Mouse (Mus musculus) heart, embryonic 11.5 days (tissue): ENCODE data around the gene Sh3gl1. TPM values are rescaled to one million over a fixed set of nuclear protein-coding genes. Genes with fewer than 3 reads are reported as not detected.

Source experiments
- ATAC-seq: fragments of 200-750 bp; cut with Nextera tagmentation; replicated peaks from 2 replicates; pipeline ENCODE4 v1.8.0; 2017; ENCODE audit warnings: moderate library complexity; ENCODE audit not compliant: insufficient number of reproducible peaks, low FRiP score, low TSS enrichment
- H3K27ac ChIP-seq: fragments of 300-500 bp; sonication (generic); 2 replicates; pipeline ENCODE4 v1.5.1; 2014; ENCODE audit warnings: mild to moderate bottlenecking, low read depth, low read length
- H3K27me3 ChIP-seq: fragments of 300-500 bp; sonication (generic); 2 replicates; pipeline ENCODE4 v1.6.1; 2014; ENCODE audit warnings: mild to moderate bottlenecking, low read length, mixed read lengths; ENCODE audit not compliant: control insufficient read depth, insufficient read depth
- H3K36me3 ChIP-seq: fragments of 300-500 bp; sonication (generic); 2 replicates; pipeline ENCODE4 v1.6.1; 2014; ENCODE audit warnings: mild to moderate bottlenecking, low read length, moderate library complexity, mixed read lengths; ENCODE audit not compliant: control insufficient read depth, insufficient read depth
- H3K4me1 ChIP-seq: fragments of 300-500 bp; sonication (generic); 2 replicates; pipeline ENCODE4 v1.6.1; 2014; ENCODE audit warnings: low read length; ENCODE audit not compliant: control insufficient read depth, insufficient read depth
- H3K4me2 ChIP-seq: fragments of 300-500 bp; sonication (generic); 2 replicates; pipeline ENCODE4 v1.6.1; 2014; ENCODE audit warnings: mild to moderate bottlenecking, moderate library complexity
- H3K4me3 ChIP-seq: fragments of 300-500 bp; sonication (generic); 2 replicates; pipeline ENCODE4 v1.5.1; 2014; ENCODE audit warnings: low read depth, low read length
- H3K9ac ChIP-seq: fragments of 300-500 bp; sonication (generic); 2 replicates; pipeline ENCODE4 v1.6.1; 2014; ENCODE audit warnings: mild to moderate bottlenecking, low read depth, low read length, moderate library complexity
- H3K9me3 ChIP-seq: fragments of 300-500 bp; sonication (generic); replicated peaks from 2 replicates; pipeline ENCODE4 v1.6.1; 2016; ENCODE audit warnings: low read length; ENCODE audit not compliant: control insufficient read depth
- WGBS: fragments of 180-500 bp; shearing (Covaris S2); extraction: QIAGEN DNeasy Blood & Tissue Kit; methylation state at CpG from one replicate; pipeline ENCODE4 v1.1.7; 2014; ENCODE audit not compliant: insufficient replicate concordance; 5-methylcytosine and 5-hydroxymethylcytosine counted together
- polyA plus RNA-seq: library from polyadenylated mRNA; unstranded; fragments of >200 nt; fragmentation: Nextera tagmentation; extraction: Ambion mirVana; gene quantifications from 2 replicates; pipeline ENCODE4 v1.2.1, GENCODE M21; 2014

Gene Sh3gl1
- polyA plus RNA-seq, 1 experiment from 2014 or later, result 90.6 TPM

- Histone ChIP-seq H3K4me2 (no peak overlapping the region; the same call in 1 of the 2 replicates), H3K27me3 (peaks cover 7% of the 10 kb centered on the region; the same call in 1 of the 2 replicates), H3K4me1 (no peaks in the 10 kb centered on the region; the same call in 1 of the 2 replicates), H3K9ac (no peak overlapping the region), H3K9me3 (no peaks in the 10 kb centered on the region), H3K27ac (no peak overlapping the region), H3K4me3 (no peak overlapping the region), H3K36me3 (no peaks in the 10 kb centered on the region)
- WGBS, result 21% methylated on average over 13 of the region's 13 CpGs
- no peak for ATAC-seq
Observed at GRCm38 (mm10) chr17:55976255-55976862, 60.1 kb downstream of the Sh3gl1 start.

DNA sequence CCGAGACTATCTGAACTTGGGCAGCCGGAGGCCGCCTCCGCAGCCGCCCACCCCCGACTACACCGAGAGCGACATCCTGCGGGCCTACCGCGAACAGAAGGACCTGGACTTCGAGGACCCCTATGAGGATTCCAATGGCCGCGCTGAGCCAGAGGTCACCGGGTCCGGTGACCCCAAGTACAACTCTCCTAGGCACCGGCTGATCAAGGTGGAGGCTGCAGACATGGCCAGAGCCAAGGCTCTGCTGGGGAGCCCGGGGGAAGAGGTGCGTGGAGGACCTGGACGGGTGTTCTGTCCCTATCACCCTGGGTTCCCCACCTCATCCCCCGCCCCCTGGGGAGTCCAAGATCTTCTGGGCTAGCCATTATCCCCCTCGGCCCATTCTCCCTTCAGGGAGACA lies 65.0 kb downstream of the Sh3gl1 start:
- Histone ChIP-seq H3K36me3 (no peaks in the 10 kb centered on the region; the same call in 1 of the 2 replicates), H3K27me3 (peaks cover 11% of the 10 kb centered on the region; the same call in 1 of the 2 replicates), H3K27ac (no peak overlapping the region), H3K9ac (no peak overlapping the region), H3K9me3 (no peaks in the 10 kb centered on the region), H3K4me1 (peaks cover 27% of the 10 kb centered on the region), H3K4me2 (peak overlapping the region; percentile 82), H3K4me3 (peak overlapping the region; percentile 49)
- no peak for ATAC-seq
- WGBS, result 31% methylated on average over 22 of the region's 22 CpGs

DNA sequence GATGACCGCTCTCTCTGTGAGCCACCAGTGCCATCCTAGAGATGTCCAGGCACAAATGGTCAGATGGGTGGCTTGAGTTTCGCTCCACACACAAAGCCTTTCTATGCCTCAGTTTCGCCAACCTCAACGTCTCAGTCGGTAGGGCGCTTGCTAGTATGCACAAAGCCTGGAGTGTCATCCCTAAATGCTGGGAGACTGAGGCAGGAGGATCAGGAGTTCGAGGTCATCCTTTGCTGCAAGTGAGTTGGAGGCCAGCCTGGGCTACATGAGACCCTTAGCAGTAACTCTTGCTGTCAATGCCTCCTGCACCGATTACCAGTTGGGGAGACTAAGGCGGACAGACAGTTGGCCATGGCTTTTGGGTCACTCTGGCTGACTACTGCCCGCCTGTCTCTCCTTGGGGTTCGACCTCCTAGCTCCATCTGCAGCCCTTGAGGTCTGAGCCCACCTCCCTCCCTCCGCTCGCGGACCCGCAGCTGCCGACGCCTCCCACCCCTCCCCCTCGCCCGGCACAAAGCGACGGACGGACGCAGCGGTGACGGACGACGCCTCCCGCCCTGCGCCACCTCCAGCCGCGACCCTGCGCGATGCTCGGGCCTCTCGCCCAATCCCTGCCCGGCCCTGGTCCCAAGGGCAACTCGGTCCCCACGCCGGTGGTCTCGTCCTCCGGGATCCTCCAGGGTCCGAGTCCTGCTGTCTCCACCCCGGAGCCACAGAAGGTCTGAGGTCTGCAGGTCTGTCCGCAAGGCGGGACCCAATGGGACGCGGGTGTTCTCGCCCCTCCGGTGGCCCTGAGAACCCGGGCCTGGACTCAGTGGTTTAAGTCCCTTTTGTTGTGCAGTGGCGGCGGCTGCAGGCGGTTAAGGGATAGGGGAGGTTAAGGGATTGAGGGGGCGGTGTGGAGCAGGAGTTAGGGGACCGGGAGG lies 66.2 kb downstream of the Sh3gl1 start, which contains the start of gene Shd:
Gene Shd (plus strand): TSS at position 502 of the 926 bp plus-strand sequence.
- peaks cover 11% of the 10 kb centered on the region; the same call in 1 of the 2 replicates for H3K27me3 ChIP-seq
- H3K27ac ChIP-seq, result no peak within 1 kb of the TSS
- H3K36me3 ChIP-seq, result no peaks in the 10 kb centered on the region; the same call in 1 of the 2 replicates
- peak within 1 kb of the TSS; percentile 49 for H3K4me3 ChIP-seq
- WGBS, result 9% methylated on average over 55 of the region's 55 CpGs
- peaks cover 27% of the 10 kb centered on the region for H3K4me1 ChIP-seq
- H3K4me2 ChIP-seq, result peak within 1 kb of the TSS; percentile 82
- H3K9ac ChIP-seq, result peak within 1 kb of the TSS; percentile 66
- peak; percentile 18 for ATAC-seq
- no peaks in the 10 kb centered on the region for H3K9me3 ChIP-seq

- ATAC-seq, result no peak
Observed at GRCm38 (mm10) chr17:55969560-55969959, 66.9 kb downstream of the Sh3gl1 start.

DNA sequence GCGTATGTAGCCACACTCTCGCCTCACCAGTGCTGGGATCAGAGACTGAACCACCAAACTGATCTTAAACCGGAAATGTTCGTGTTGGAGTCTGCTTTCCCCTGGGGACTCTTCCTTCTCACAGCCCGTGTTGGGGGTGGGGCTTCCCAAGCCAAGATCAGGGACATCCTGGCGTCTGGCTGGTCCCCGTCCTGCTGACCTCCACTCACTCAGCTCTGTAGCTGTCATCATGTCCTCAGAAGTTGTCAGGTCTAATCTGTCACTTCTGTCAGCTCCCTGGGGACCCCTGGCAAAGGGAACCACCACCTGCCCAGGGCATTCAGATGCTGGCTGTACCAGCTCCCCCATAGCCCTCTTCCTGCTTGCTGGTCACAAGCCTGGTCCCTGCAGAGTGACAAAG lies 68.2 kb downstream of the Sh3gl1 start:
- Histone ChIP-seq H3K36me3 (no peaks in the 10 kb centered on the region; the same call in 1 of the 2 replicates), H3K27ac (peak overlapping the region; percentile 11; the same call in 1 of the 2 replicates), H3K9me3 (no peaks in the 10 kb centered on the region), H3K27me3 (peaks cover 8% of the 10 kb centered on the region; the same call in 1 of the 2 replicates), H3K4me3 (no peak overlapping the region), H3K4me1 (peaks cover 27% of the 10 kb centered on the region), H3K4me2 (no peak overlapping the region), H3K9ac (peak overlapping the region; percentile 43; the same call in 1 of the 2 replicates)
- WGBS, result 28% methylated on average over 7 of the region's 7 CpGs
- ATAC-seq, result no peak

More at GRCm38 (mm10) chr17:55969560-55969959, 66.9 kb downstream of the Sh3gl1 start:
- Histone ChIP-seq H3K4me3 (peak overlapping the region; percentile 49; the same call in 1 of the 2 replicates), H3K36me3 (no peaks in the 10 kb centered on the region; the same call in 1 of the 2 replicates), H3K9ac (no peak overlapping the region), H3K27me3 (peaks cover 11% of the 10 kb centered on the region; the same call in 1 of the 2 replicates), H3K9me3 (no peaks in the 10 kb centered on the region), H3K4me2 (peak overlapping the region; percentile 1; the same call in 1 of the 2 replicates), H3K27ac (no peak overlapping the region), H3K4me1 (peaks cover 27% of the 10 kb centered on the region)
- WGBS, result 38% methylated on average over 14 of the region's 14 CpGs

DNA sequence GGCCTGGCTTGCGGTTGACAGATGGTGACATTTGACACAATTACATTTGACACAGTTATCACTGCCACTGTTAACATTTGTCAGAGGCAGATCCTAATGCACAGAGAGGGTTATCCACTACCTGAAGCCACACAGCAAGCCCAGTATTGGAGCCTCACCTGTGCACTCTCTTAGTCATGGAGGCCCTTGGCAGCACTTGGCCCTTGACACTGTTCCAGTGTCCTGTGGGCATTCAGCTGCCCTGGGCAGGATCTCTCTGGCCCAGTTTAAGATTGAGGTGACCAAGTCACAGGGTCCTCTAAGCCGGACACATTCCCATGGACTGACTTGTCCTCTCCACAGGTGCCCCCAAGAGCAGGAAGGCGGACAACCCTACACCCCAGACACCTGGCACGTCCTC lies 69.2 kb downstream of the Sh3gl1 start:
- no peak overlapping the region for H3K4me3 ChIP-seq
- H3K9me3 ChIP-seq, result no peaks in the 10 kb centered on the region
- H3K27ac ChIP-seq, result no peak overlapping the region
- no peak for ATAC-seq
- no peaks in the 10 kb centered on the region; the same call in 1 of the 2 replicates for H3K36me3 ChIP-seq
- no peak overlapping the region for H3K9ac ChIP-seq
- H3K27me3 ChIP-seq, result peaks cover 4% of the 10 kb centered on the region; the same call in 1 of the 2 replicates
- H3K4me2 ChIP-seq, result no peak overlapping the region
- WGBS, result 85% methylated on average over 4 of the region's 4 CpGs
- peaks cover 27% of the 10 kb centered on the region for H3K4me1 ChIP-seq

Other genes starting within 250 kb of the Sh3gl1 start
- 6.2 and 7.7 TPM in 2 replicates for gene Zfp119a, start 157.7 kb downstream of the Sh3gl1 start, polyA plus RNA-seq
- gene Zfp959, start 144.5 kb downstream of the Sh3gl1 start, polyA plus RNA-seq, result 9.4 and 9.6 TPM in 2 replicates
- 3.6 and 4.1 TPM in 2 replicates for gene Zfp119b, start 87.1 kb downstream of the Sh3gl1 start, polyA plus RNA-seq
- 0.19 and 0.20 TPM in 2 replicates for gene Ebi3, start 84.0 kb downstream of the Sh3gl1 start, polyA plus RNA-seq
- 15.5 and 18.1 TPM in 2 replicates for gene Yju2, start 77.5 kb downstream of the Sh3gl1 start, polyA plus RNA-seq
- 10.8 and 11.9 TPM in 2 replicates for gene Shd, start 66.2 kb downstream of the Sh3gl1 start, polyA plus RNA-seq
- 5.0 and 5.2 TPM in 2 replicates for gene Fsd1, start 50.1 kb downstream of the Sh3gl1 start, polyA plus RNA-seq
- gene Stap2, start 31.1 kb downstream of the Sh3gl1 start, polyA plus RNA-seq, result 7.2 and 8.1 TPM in 2 replicates
- 67.6 and 68.3 TPM in 2 replicates for gene Mpnd, start 30.9 kb downstream of the Sh3gl1 start, polyA plus RNA-seq
- gene Chaf1a, start 3.8 kb upstream of the Sh3gl1 start, polyA plus RNA-seq, result 13.4 and 13.5 TPM in 2 replicates
- gene Ubxn6, start 38.4 kb upstream of the Sh3gl1 start, polyA plus RNA-seq, result 37.3 and 39.4 TPM in 2 replicates
- 77.2 and 82.9 TPM in 2 replicates for gene Hdgfl2, start 43.0 kb upstream of the Sh3gl1 start, polyA plus RNA-seq
- 0.10 and 0.11 TPM in 2 replicates for gene Plin4, start 73.2 kb upstream of the Sh3gl1 start, polyA plus RNA-seq
- gene Plin5, start 81.0 kb upstream of the Sh3gl1 start, polyA plus RNA-seq, result 0.18 and 0.33 TPM in 2 replicates
- not detected in 2 replicates for gene Lrg1, start 85.4 kb upstream of the Sh3gl1 start, polyA plus RNA-seq
- gene Sema6b, start 103.7 kb upstream of the Sh3gl1 start, polyA plus RNA-seq, result 0.11 and 0.33 TPM in 2 replicates
- 4.7 and 6.0 TPM in 2 replicates for gene Tnfaip8l1, start 125.8 kb upstream of the Sh3gl1 start, polyA plus RNA-seq
- 78.6 and 87.8 TPM in 2 replicates for gene Mydgf, start 147.3 kb upstream of the Sh3gl1 start, polyA plus RNA-seq
- 21.4 and 23.2 TPM in 2 replicates for gene Dpp9, start 182.3 kb upstream of the Sh3gl1 start, polyA plus RNA-seq
- gene Fem1a, start 220.2 kb upstream of the Sh3gl1 start, polyA plus RNA-seq, result 17.9 and 19.3 TPM in 2 replicates
- gene Ticam1, start 240.2 kb upstream of the Sh3gl1 start, polyA plus RNA-seq, result 10.4 and 11.4 TPM in 2 replicates